Mouse (Mus musculus) hindbrain, embryonic 13.5 days (tissue): ENCODE measurements around the gene Kiss1. TPM values are rescaled to one million over a fixed set of nuclear protein-coding genes. Genes with fewer than 3 reads are reported as not detected.
"Not testable (repeated sequence)": the region's sequence is repeated elsewhere in the genome, so short reads cannot be mapped to it uniquely, and the experiment has no call there.

Experiments used
- ATAC-seq: fragments of 200-750 bp; cut with Nextera tagmentation; 2 replicates; pipeline ENCODE4 v1.8.0; 2017; ENCODE audit warnings: moderate TSS enrichment; ENCODE audit not compliant: low FRiP score
- H3K27ac ChIP-seq: fragments of 300-500 bp; sonication (generic); 2 replicates; pipeline ENCODE4 v1.5.1; 2015; ENCODE audit warnings: inconsistent platforms, mild to moderate bottlenecking, moderate library complexity
- H3K27me3 ChIP-seq: fragments of 300-500 bp; sonication (generic); 2 replicates; pipeline ENCODE4 v1.6.1; 2015; ENCODE audit warnings: mild to moderate bottlenecking, inconsistent platforms
- H3K36me3 ChIP-seq: fragments of 300-500 bp; sonication (generic); 2 replicates; pipeline ENCODE4 v1.6.1; 2015; ENCODE audit warnings: mild to moderate bottlenecking, inconsistent platforms
- H3K4me1 ChIP-seq: fragments of 300-500 bp; sonication (generic); replicated peaks from 2 replicates; pipeline ENCODE4 v1.6.1; 2015; ENCODE audit warnings: inconsistent platforms
- H3K4me2 ChIP-seq: fragments of 300-500 bp; sonication (generic); 2 replicates; pipeline ENCODE4 v1.6.1; 2015; ENCODE audit warnings: inconsistent platforms, mild to moderate bottlenecking, moderate library complexity
- H3K4me3 ChIP-seq: fragments of 300-500 bp; sonication (generic); 2 replicates; pipeline ENCODE4 v1.5.1; 2015; ENCODE audit warnings: mild to moderate bottlenecking, inconsistent platforms
- H3K9ac ChIP-seq: fragments of 300-500 bp; sonication (generic); 2 replicates; pipeline ENCODE4 v1.6.1; 2015; ENCODE audit warnings: mild to moderate bottlenecking, inconsistent platforms
- H3K9me3 ChIP-seq: fragments of 300-500 bp; sonication (generic); 2 replicates; pipeline ENCODE4 v1.6.1; 2016; ENCODE audit warnings: inconsistent platforms
- WGBS: fragments of 180-500 bp; shearing (Covaris S2); methylation state at CpG from one replicate; pipeline ENCODE4 v1.1.7; 2015; 5-methylcytosine and 5-hydroxymethylcytosine counted together
- polyA plus RNA-seq: library from polyadenylated mRNA; unstranded; fragments of >200 nt; fragmentation: Nextera tagmentation; extraction: Ambion mirVana; gene quantifications from 2 replicates; pipeline ENCODE4 v1.2.1, GENCODE M21; 2015

Gene Kiss1
- polyA plus RNA-seq, 1 experiment from 2014 or later = 0.38 TPM

GRCm38 (mm10) chr1:133325951-133326350 lies 4.3 kb downstream of the Kiss1 start:
- H3K9ac ChIP-seq = no peak overlapping the region
- H3K27me3 ChIP-seq = peaks cover 29% of the 10 kb centered on the region
- H3K4me1 ChIP-seq = peaks cover 34% of the 10 kb centered on the region
- no peak overlapping the region for H3K4me2 ChIP-seq
- 88% methylated on average over 8 of the region's 8 CpGs for WGBS
- H3K4me3 ChIP-seq = no peak overlapping the region
- no peaks in the 10 kb centered on the region for H3K9me3 ChIP-seq
- no peak for ATAC-seq
- H3K36me3 ChIP-seq = no peaks in the 10 kb centered on the region
- no peak overlapping the region for H3K27ac ChIP-seq

DNA sequence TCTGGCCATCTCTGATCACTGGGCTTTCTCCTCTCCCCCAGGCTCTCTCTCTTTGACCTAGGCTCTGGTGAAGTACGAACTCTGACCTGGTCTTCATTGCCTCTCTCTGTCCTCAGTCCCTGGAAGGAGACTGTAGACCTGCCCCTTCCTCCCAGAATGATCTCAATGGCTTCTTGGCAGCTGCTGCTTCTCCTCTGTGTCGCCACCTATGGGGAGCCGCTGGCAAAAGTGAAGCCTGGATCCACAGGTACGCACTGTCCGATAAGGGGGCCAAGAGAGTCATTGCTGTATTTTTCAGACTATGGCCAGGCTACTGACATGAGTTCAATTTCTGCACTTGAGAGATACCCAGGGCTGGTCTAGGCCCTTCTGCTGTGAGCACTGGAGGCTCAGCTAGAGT lies 5.4 kb downstream of the Kiss1 start:
- ATAC-seq = no peak
- 68% methylated on average over 5 of the region's 5 CpGs for WGBS
- no peak overlapping the region for H3K4me3 ChIP-seq

GRCm38 (mm10) chr1:133328299-133328795 lies 6.7 kb downstream of the Kiss1 start:
- no peak for ATAC-seq
- WGBS = 51% methylated on average over 6 of the region's 6 CpGs
- Histone ChIP-seq H3K27me3 (peaks cover 29% of the 10 kb centered on the region), H3K9me3 (no peaks in the 10 kb centered on the region), H3K4me2 (no peak overlapping the region), H3K9ac (no peak overlapping the region), H3K36me3 (no peaks in the 10 kb centered on the region), H3K27ac (no peak overlapping the region), H3K4me1 (peaks cover 31% of the 10 kb centered on the region), H3K4me3 (no peak overlapping the region)

More for the DNA sequence above, 5.4 kb downstream of the Kiss1 start:
- Histone ChIP-seq H3K4me2 (no peak overlapping the region), H3K36me3 (no peaks in the 10 kb centered on the region), H3K4me1 (peaks cover 36% of the 10 kb centered on the region), H3K9me3 (no peaks in the 10 kb centered on the region), H3K9ac (no peak overlapping the region), H3K27ac (no peak overlapping the region), H3K27me3 (peaks cover 29% of the 10 kb centered on the region)

DNA sequence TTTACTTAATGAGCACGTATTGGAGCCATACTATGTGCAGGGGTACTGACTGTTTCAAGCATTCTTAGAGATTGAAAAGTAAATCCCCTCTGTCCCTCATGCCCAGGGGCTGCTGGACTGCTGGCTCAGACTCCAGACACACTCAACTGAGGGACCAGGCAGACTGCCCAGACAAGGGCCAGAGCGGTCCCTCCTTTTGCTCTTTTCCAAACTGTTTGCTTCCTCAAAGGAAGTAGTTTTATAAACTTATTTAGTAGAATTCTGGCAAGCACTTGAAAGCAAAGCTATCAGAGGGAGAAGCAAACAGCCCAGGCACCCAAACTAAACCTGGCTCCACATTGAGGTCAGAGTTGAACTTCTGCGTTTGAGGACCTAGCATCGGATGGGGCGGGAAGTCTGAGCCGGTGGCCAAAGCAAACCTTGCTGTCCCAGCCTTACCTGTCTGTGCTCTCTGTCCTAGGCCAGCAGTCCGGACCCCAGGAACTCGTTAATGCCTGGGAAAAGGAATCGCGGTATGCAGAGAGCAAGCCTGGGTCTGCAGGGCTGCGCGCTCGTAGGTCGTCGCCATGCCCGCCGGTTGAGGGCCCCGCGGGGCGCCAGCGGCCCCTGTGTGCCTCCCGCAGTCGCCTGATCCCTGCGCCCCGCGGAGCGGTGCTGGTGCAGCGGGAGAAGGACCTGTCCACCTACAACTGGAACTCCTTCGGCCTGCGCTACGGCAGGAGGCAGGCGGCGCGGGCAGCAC lies 7.4 kb downstream of the Kiss1 start:
- 8% methylated on average over 34 of the region's 34 CpGs for WGBS
- Histone ChIP-seq H3K9me3 (no peaks in the 10 kb centered on the region), H3K4me3 (peak overlapping the region; percentile 30), H3K9ac (peak overlapping the region; percentile 66), H3K27ac (no peak overlapping the region), H3K4me2 (peak overlapping the region; percentile 58), H3K4me1 (peaks cover 31% of the 10 kb centered on the region), H3K27me3 (peaks cover 26% of the 10 kb centered on the region), H3K36me3 (no peaks in the 10 kb centered on the region)
- ATAC-seq = no peak

DNA sequence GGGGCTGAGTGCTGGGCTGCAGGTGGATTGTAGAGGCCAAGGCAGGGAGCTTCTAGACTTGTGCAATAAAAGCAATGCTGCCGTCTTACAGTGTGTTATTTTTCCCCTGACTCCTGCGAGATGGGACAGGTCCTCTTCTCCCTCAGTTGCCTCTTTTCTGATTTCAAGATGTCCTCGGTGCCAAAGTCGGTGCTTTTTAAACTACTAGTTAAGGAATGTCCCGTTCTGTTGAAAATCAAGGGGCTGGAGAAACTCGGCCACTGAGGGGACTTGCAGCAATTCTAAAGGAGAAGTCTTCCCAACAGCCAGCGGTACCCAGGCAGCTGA lies 7.9 kb downstream of the Kiss1 start:
- Histone ChIP-seq H3K4me2 (peak overlapping the region; percentile 58), H3K36me3 (no peaks in the 10 kb centered on the region), H3K27ac (no peak overlapping the region), H3K9me3 (no peaks in the 10 kb centered on the region), H3K4me3 (peak overlapping the region; percentile 30), H3K4me1 (peaks cover 31% of the 10 kb centered on the region), H3K27me3 (peaks cover 26% of the 10 kb centered on the region), H3K9ac (peak overlapping the region; percentile 66)
- no peak for ATAC-seq
- 25% methylated on average over 7 of the region's 7 CpGs for WGBS

DNA sequence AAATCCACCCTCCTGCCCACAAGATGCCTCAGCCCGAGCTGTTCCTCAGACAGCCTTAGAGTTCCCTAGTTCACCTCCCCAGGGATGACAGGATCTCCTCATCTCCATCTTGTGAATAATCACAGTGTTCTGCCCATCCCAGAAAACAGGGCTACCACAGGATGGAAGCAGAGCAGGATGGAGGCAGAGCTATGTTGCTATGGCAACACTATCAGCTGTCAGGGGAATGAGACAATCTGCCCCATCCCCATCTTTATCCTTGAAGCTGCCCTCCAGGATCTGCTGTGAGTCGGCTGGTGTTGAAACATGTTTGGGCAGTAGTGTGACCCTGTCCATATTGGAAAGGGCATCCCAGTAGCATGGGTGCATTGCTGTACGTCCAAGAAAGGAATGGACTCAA lies 9.5 kb downstream of the Kiss1 start:
- H3K9me3 ChIP-seq = no peaks in the 10 kb centered on the region
- H3K27ac ChIP-seq = peak overlapping the region; percentile 56
- H3K27me3 ChIP-seq = peaks cover 26% of the 10 kb centered on the region
- no peak overlapping the region for H3K4me2 ChIP-seq
- H3K9ac ChIP-seq = no peak overlapping the region
- no peaks in the 10 kb centered on the region for H3K36me3 ChIP-seq
- no peak overlapping the region for H3K4me3 ChIP-seq
- 24% methylated on average over 3 of the region's 3 CpGs for WGBS
- ATAC-seq = peak; percentile 86
- peaks cover 26% of the 10 kb centered on the region for H3K4me1 ChIP-seq

GRCm38 (mm10) chr1:133332656-133333430 lies 11.2 kb downstream of the Kiss1 start:
- WGBS = 87% methylated on average over 11 of the region's 11 CpGs
- Histone ChIP-seq H3K9me3 (no peaks in the 10 kb centered on the region), H3K36me3 (no peaks in the 10 kb centered on the region), H3K27me3 (peaks cover 20% of the 10 kb centered on the region), H3K9ac (no peak overlapping the region), H3K4me1 (peaks cover 26% of the 10 kb centered on the region), H3K27ac (no peak overlapping the region), H3K4me3 (no peak overlapping the region), H3K4me2 (no peak overlapping the region)
- ATAC-seq = no peak

- no peaks in the 10 kb centered on the region for H3K36me3 ChIP-seq
Observed at GRCm38 (mm10) chr1:133333937-133334336, 12.3 kb downstream of the Kiss1 start.

GRCm38 (mm10) chr1:133340403-133340802 lies 18.7 kb downstream of the Kiss1 start:
- WGBS = 83% methylated on average over 1 of the region's 1 CpGs
- H3K36me3 ChIP-seq, H3K9ac ChIP-seq, H3K4me1 ChIP-seq, H3K4me2 ChIP-seq, H3K4me3 ChIP-seq, ATAC-seq, H3K27ac ChIP-seq, H3K27me3 ChIP-seq, H3K9me3 ChIP-seq: not testable (repeated sequence)

More at GRCm38 (mm10) chr1:133333937-133334336, 12.3 kb downstream of the Kiss1 start:
- no peak for ATAC-seq
- no peak overlapping the region for H3K4me2 ChIP-seq
- H3K27ac ChIP-seq = no peak overlapping the region
- peaks cover 10% of the 10 kb centered on the region for H3K27me3 ChIP-seq
- no peaks in the 10 kb centered on the region for H3K9me3 ChIP-seq
- 52% methylated on average over 6 of the region's 6 CpGs for WGBS
- no peak overlapping the region for H3K9ac ChIP-seq
- H3K4me1 ChIP-seq = peaks cover 23% of the 10 kb centered on the region
- H3K4me3 ChIP-seq = no peak overlapping the region

DNA sequence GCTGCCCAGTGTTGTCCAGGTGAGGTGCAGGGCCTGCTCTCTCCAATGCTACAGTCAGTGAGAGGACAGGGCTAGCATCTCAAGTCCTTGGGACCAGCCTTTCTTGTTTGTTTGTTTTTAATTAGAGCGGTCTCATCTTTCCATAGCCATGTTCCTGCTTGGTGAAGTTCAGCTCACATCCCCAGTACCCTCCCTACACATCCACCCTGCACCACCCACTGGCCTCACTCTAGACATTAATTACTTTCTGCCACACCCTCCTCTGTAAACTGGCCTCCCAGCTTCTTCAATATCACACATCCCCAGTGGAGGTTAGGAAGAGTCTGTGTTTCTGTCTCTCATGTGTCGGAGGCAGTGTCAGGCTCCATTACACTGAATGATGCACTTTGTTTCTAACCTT lies 22.7 kb downstream of the Kiss1 start:
- Histone ChIP-seq H3K9me3 (no peaks in the 10 kb centered on the region), H3K4me3 (no peak overlapping the region), H3K9ac (no peak overlapping the region), H3K4me2 (no peak overlapping the region), H3K27me3 (no peaks in the 10 kb centered on the region), H3K36me3 (no peaks in the 10 kb centered on the region), H3K27ac (no peak overlapping the region), H3K4me1 (no peaks in the 10 kb centered on the region)
- WGBS = 91% methylated on average over 2 of the region's 2 CpGs
- ATAC-seq = no peak

- Histone ChIP-seq H3K4me2 (no peak overlapping the region), H3K9me3 (no peaks in the 10 kb centered on the region), H3K27ac (no peak overlapping the region), H3K4me3 (no peak overlapping the region), H3K36me3 (no peaks in the 10 kb centered on the region), H3K9ac (no peak overlapping the region), H3K27me3 (no peaks in the 10 kb centered on the region), H3K4me1 (peaks cover 10% of the 10 kb centered on the region)
- ATAC-seq = no peak
- 89% methylated on average over 9 of the region's 9 CpGs for WGBS
Observed at GRCm38 (mm10) chr1:133346531-133346930, 24.9 kb downstream of the Kiss1 start.

DNA sequence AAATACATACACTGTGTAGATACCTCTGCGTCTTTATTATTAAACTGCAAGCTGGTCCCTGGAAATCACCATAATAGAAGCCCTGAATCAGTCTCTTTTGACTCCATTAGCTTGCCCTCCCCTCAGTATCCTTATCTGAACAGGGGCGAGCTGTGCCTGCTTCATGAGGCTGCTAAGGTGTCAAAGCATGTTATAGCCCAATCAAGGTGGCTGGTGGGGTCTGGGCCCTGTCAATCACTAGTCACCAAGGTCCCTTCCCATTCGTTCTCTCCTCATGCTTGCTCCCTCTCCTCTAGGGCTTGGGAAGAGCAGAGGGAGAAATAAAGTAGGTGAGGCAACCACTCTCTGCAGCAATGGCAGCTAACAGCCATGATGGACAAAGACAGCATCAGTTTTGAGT lies 25.6 kb downstream of the Kiss1 start:
- Histone ChIP-seq H3K4me3 (no peak overlapping the region), H3K27ac (no peak overlapping the region; the same call in 1 of the 2 replicates), H3K27me3 (no peaks in the 10 kb centered on the region), H3K9ac (no peak overlapping the region), H3K36me3 (no peaks in the 10 kb centered on the region), H3K4me1 (peaks cover 10% of the 10 kb centered on the region), H3K9me3 (no peaks in the 10 kb centered on the region), H3K4me2 (no peak overlapping the region)
- ATAC-seq = no peak
- 69% methylated on average over 3 of the region's 3 CpGs for WGBS
